Mouse (Mus musculus) bone marrow macrophage, adult 2 months (primary cell): ENCODE data around the gene Taar7f. TPM values are rescaled to one million over a fixed set of nuclear protein-coding genes. Genes with fewer than 3 reads are reported as not detected.
A peak's percentile ranks its signal among the peaks of the same experiment; 100 is the strongest.
"Not testable (repeated sequence)": the region's sequence is repeated elsewhere in the genome, so short reads cannot be mapped to it uniquely, and the experiment has no call there.

Experiments used
- H3K27ac ChIP-seq: 2 replicates; pipeline ENCODE4 v1.5.1; 2012; ENCODE audit warnings: low read depth, low read length; ENCODE audit not compliant: insufficient read depth
- H3K4me1 ChIP-seq: 2 replicates; pipeline ENCODE4 v1.6.1; 2012; ENCODE audit warnings: low read length; ENCODE audit not compliant: control insufficient read depth, insufficient read depth
- H3K4me3 ChIP-seq: 2 replicates; pipeline ENCODE4 v1.5.1; 2012; ENCODE audit warnings: mild to moderate bottlenecking, low read length, moderate library complexity; ENCODE audit not compliant: insufficient read depth
- CTCF ChIP-seq: IDR thresholded peaks from 2 replicates; pipeline ENCODE4 v1.5.1; 2012; ENCODE audit warnings: low read depth, mild to moderate bottlenecking, low read length, moderate library complexity
- POLR2A ChIP-seq: IDR thresholded peaks from 2 replicates; pipeline ENCODE4 v1.6.1; 2012; ENCODE audit warnings: mild to moderate bottlenecking, low read depth, low read length, borderline replicate concordance
- polyA plus RNA-seq: library from polyadenylated mRNA; stranded (reverse); fragments of >200 nt; gene quantifications from 2 replicates; pipeline ENCODE4 v1.2.4, GENCODE M21; 2012; ENCODE audit not compliant: missing spikeins, insufficient read depth, insufficient read length

The Taar7f gene
- polyA plus RNA-seq, 1 experiment: not detected

GRCm38 (mm10) chr10:24080166-24080565, 30.9 kb downstream of the Taar7f start:
- no peak overlapping the region for H3K27ac ChIP-seq
- H3K4me1 ChIP-seq: no peaks in the 10 kb centered on the region; the same call in 1 of the 2 replicates
- H3K4me3 ChIP-seq: no peak overlapping the region
- no peak for TF ChIP-seq CTCF
- no peak for TF ChIP-seq POLR2A

DNA sequence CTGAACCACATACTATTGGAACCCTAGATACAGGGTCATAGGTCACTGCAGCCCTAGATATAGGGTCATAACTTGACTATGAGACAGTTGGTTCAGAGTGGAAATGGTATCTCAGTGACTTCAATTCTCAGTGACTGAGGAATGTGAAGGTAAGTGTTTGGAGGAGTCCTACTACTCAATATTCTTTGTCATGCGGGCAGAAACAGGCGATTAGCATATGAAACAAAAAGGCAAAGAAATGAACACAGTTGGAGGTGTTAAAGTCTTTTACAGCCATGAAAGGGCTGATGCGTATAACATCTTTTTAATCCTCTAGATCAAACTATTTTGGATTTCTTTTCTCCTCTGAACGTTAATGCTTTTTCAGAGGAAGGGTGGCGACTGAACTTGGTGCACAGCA, 36.6 kb downstream of the Taar7f start:
- Histone ChIP-seq H3K27ac (peak overlapping the region; percentile 93), H3K4me3 (no peak overlapping the region)
- TF ChIP-seq POLR2A (no peak), CTCF (no peak)

GRCm38 (mm10) chr10:24086555-24086954, 37.2 kb downstream of the Taar7f start:
- no peak for TF ChIP-seq CTCF
- no peak for TF ChIP-seq POLR2A
- Histone ChIP-seq H3K4me1 (peaks cover 37% of the 10 kb centered on the region), H3K4me3 (peak overlapping the region; percentile 35), H3K27ac (peak overlapping the region; percentile 93)

More for the DNA sequence above, 36.6 kb downstream of the Taar7f start:
- peaks cover 35% of the 10 kb centered on the region for H3K4me1 ChIP-seq

GRCm38 (mm10) chr10:24087168-24087567, 37.9 kb downstream of the Taar7f start:
- H3K27ac ChIP-seq: peak overlapping the region; percentile 93
- peaks cover 39% of the 10 kb centered on the region for H3K4me1 ChIP-seq
- TF ChIP-seq POLR2A: no peak
- TF ChIP-seq CTCF: no peak
- no peak overlapping the region; the same call in 1 of the 2 replicates for H3K4me3 ChIP-seq

GRCm38 (mm10) chr10:24092194-24092593, 42.9 kb downstream of the Taar7f start, which contains the start of gene Taar8b:
Gene Taar8b, minus strand, starts transcription at chr10:24092294.
- TF ChIP-seq CTCF (no peak), POLR2A (no peak)
- Histone ChIP-seq H3K4me1 (peaks cover 27% of the 10 kb centered on the region), H3K4me3 (no peak within 1 kb of the TSS), H3K27ac (no peak within 1 kb of the TSS)

DNA sequence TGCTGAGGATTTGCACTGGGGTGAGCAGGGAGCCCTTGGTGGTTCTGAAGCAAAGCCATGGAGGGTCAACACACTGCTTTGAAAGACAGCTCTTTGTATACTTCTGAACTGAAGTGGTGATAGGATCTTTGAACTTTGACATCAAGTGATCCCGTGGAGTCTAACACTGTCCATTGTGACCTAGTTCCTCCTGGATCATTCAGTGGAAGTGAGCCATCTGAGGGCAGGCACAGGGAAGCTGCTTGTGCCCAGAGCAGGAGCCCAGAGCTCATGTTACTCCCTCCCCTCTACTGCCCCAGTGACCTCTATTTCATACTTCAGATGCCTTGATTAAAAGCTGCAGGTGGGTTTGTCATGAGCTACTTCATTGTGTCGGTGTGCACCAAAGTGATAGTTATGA, 47.7 kb downstream of the Taar7f start:
- not testable (repeated sequence) for H3K4me3 ChIP-seq, H3K4me1 ChIP-seq, H3K27ac ChIP-seq

Other genes with a start within 250 kb of the Taar7f start
- 1.8 TPM in 2 replicates for gene Vnn3, start 198.0 kb upstream of the Taar7f start, polyA plus RNA-seq
- gene Vnn1, start 154.8 kb upstream of the Taar7f start, polyA plus RNA-seq: not detected in 2 replicates
- gene Taar1, start 129.2 kb upstream of the Taar7f start, polyA plus RNA-seq: not detected in 2 replicates
- gene Taar2, start 110.9 kb upstream of the Taar7f start, polyA plus RNA-seq: not detected in 2 replicates
- not detected in 2 replicates for gene Taar3, start 100.0 kb upstream of the Taar7f start, polyA plus RNA-seq
- not detected in 2 replicates for gene Taar4, start 89.0 kb upstream of the Taar7f start, polyA plus RNA-seq
- gene Taar5, start 78.8 kb upstream of the Taar7f start, polyA plus RNA-seq: not detected in 2 replicates
- gene Taar6, start 63.9 kb upstream of the Taar7f start, polyA plus RNA-seq: not detected in 2 replicates
- not detected in 2 replicates for gene Taar7a, start 56.0 kb upstream of the Taar7f start, polyA plus RNA-seq
- gene Taar7b, start 49.6 kb upstream of the Taar7f start, polyA plus RNA-seq: not detected in 2 replicates
- not detected in 2 replicates for gene Taar7d, start 22.3 kb upstream of the Taar7f start, polyA plus RNA-seq
- not detected in 2 replicates for gene Taar7e, start 11.9 kb upstream of the Taar7f start, polyA plus RNA-seq
- gene Taar8a, start 27.0 kb downstream of the Taar7f start, polyA plus RNA-seq: not detected in 2 replicates
- gene Taar8b, start 42.8 kb downstream of the Taar7f start, polyA plus RNA-seq: not detected in 2 replicates
- not detected in 2 replicates for gene Taar8c, start 52.4 kb downstream of the Taar7f start, polyA plus RNA-seq
- gene Taar9, start 60.0 kb downstream of the Taar7f start, polyA plus RNA-seq: not detected in 2 replicates
- 140 and 151 TPM in 2 replicates for gene Stx7, start 99.8 kb downstream of the Taar7f start, polyA plus RNA-seq
- gene Moxd1, start 174.0 kb downstream of the Taar7f start, polyA plus RNA-seq: not detected in 2 replicates